Mouse (Mus musculus) spleen, postnatal 14 days (tissue): ENCODE data around the gene Trim27.

Experiments used
- DNase-seq, 2 experiments: peaks; one replicate each; pipeline ENCODE4 v3.0.0; 2021 to 2022; ENCODE audit warnings: low spot score in 2 of 2

The Trim27 gene

DNA sequence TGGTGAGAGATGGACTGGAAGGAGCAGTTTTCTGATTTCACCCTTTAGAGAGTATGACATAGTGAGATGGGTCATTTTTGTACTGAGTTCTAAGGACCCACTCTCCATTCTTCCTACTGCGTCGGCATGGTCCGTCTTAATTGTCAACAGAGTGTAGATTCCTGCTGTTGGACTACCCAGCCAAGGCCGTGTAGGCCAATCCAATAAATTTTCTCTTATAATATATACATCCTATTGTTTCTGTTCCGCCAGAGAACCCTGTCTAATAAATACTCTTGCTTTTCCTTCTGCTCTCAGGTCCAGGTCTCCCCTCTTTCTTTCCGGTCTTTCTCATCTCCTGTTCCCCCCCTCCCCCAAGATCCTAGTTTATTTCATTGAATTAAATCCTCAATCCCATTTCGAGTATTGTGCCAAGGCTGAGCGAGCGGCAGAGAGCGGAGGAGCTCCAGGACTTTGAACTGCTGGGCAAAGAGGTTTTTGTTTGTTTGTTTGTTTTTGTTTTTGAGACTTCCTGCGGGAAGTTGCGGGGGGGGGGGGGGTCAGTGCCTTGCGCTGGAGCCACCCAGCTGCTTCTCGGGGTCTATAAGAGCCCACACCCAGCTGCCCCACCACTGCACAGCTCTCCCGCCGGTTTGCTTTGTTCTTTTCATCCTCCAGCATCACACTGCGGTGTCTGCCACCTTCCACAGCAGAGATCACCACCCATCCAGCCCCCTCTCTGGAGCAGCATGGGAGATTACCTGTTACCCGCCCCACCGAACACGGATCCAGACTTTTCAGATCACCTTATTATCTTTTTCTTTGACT lies 42.6 kb downstream of the Trim27 start:
- no peak for DNase-seq

DNA sequence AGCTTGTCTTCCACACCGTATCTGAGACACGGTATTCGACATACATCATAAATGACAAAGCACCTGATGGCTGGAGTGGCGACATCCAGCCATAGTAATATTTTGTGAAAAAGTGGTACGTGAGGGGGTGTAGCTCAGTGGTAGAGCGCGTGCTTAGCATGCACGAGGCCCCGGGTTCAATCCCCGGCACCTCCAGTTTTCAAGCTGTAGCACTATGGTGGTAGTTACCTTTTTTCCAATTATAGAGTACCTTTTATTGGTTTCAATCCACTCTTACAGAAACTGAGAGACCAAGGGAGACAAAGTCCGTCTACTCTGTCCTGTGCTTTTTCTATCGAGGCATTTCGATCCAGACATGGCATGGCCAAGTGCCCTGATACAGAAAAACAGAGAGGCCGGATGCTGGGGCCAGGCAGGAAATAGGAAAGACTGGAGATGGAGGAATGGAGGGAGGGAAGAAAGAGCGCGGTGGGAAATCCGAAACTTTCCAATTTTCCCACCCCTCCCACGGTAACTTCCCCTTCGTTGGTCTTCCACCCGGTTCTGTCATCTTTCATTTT lies 43.3 kb downstream of the Trim27 start:
- peak; percentile 67 to 77 for DNase-seq

GRCm38 (mm10) chr13:21223242-21223655 lies 44.0 kb downstream of the Trim27 start:
- DNase-seq, result no peak

- no peak for DNase-seq
Observed at GRCm38 (mm10) chr13:21224376-21224775, 45.1 kb downstream of the Trim27 start.

GRCm38 (mm10) chr13:21225206-21225605 lies 46.0 kb downstream of the Trim27 start:
- no peak for DNase-seq

DNA sequence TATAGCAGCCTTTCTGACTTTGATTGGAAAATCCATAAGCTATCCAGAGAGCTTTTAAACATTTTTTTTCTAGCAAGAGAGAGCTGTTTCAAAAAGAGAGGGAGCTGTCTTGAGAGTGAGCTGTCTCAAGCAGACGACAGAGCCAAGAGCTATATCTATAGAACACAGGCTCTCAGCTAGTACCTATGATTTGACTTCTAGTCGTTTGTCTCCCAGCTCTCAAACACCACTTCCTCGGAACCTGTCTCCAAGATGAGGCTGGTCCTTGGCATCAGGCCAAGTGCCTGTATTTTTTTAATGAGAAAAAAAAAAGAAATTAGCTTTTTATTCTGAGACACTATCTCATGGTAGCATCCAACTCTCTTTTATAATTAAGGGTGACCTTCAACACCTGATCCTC lies 46.8 kb downstream of the Trim27 start:
- no peak for DNase-seq

DNA sequence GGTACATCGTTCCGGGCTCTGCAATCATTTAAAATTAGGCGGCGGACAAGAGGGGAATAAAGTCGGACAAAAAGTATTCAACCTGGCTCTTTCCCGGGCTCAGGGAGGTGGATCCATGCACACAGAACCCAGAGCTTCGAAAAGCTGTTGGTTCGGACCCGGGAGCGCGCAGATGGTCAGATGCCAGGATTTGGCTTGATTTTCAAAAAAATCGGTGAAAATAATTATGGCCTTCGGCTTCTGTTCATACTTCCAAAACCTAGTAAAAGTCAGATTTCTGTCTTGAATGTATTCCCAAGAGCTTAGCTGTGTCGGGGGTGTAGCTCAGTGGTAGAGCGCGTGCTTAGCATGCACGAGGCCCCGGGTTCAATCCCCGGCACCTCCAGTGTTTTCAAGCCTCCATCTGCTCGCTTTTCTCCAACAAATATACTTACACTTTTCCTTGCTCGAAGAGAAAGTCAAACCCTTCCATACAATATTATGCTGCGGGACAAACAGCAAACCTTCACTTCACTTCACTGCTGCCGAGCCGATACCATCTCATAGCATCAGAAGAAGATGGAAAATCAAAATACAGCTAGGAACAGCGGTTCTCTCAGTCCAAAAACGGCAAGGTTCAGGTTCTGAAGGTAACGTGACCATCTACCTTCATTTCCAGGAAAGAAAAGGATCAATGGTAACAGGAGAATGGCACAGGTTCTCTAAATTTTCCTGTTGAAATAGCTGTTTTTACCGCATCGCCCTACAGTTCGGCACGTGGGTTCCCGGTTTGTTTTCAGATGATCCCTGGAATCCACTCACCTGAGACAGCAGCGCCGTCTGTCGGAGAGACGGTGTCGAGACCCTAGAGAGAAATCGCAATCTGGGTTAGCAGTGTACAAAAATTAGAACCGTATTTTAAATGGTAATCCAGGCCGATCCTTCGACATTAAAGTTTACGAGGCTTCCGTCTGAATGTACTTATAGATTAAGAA lies 54.8 kb downstream of the Trim27 start:
- DNase-seq, result peak; percentile 48 to 59

DNA sequence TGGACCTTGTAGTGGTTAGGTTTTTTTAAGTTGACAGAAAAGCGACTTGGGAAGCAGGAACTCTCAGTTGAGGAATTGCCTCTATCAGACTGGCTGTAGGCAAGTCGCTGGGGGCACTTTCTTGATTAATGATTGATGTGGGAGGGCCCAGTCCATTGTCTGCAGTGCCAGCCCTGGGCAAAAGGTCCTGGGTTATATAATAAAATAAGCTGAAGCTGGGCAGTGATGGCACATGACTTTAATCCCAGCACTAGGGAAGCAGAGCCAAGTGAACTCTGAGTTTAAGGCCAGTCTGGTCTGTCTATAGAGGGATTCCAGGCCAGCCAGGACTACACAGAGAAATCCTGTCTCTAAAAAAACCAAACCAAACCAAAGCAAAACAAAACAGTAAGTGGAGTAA lies 57.5 kb downstream of the Trim27 start:
- no peak for DNase-seq

DNA sequence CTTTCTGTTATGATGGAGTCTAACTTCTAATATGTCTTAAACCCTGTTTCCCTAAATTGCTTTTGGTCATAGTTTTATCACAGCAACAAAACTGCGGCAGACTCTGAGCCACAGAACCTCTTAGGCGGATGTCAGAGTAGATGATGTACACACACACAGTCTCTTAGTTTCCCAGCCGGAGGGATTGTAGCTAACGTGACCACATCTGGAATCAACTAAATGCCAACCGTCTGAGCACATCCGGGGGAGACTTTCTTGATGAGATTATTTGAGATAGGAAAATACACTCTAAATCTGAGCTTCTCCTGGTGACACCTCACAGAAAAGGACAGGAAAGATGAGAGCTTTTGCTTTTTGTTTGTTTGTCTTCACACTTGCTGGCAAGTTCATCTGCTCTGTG lies 57.9 kb downstream of the Trim27 start:
- DNase-seq, result no peak

- DNase-seq, result no peak
Observed at GRCm38 (mm10) chr13:21240788-21241187, 61.5 kb downstream of the Trim27 start.

DNA sequence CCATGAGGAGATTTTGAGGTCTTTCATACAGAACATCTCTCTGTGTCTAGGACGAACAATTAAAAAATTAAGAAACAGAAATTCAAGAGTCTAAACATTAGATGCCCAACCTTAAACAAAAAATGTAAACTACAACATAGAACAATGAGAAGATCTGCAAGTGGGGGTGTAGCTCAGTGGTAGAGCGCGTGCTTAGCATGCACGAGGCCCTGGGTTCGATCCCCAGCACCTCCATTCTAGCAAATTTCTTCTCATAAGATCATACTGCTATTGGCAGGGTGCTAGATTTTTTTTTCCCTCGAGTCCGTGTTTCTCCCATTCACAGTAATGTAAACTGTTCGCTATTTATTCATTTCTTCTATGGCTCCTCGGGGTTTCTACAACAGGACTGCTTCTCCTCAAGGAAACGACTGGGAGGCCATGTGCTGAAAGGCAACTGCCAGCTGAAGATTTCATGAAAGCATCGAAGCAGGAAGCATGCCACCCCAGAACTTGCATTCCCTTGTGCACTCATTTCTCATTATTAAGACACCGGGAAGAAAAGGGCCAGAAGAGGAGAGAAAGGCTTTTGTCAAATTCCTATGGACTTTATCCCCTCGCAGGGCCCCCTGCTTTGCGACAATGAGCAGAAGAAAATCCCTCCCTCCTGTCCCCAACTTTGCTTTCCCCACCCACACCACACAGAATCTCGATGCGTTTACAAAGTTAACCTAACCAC lies 63.3 kb downstream of the Trim27 start:
- DNase-seq, result no peak

GRCm38 (mm10) chr13:21243196-21243595 lies 64.0 kb downstream of the Trim27 start:
- no peak for DNase-seq

DNA sequence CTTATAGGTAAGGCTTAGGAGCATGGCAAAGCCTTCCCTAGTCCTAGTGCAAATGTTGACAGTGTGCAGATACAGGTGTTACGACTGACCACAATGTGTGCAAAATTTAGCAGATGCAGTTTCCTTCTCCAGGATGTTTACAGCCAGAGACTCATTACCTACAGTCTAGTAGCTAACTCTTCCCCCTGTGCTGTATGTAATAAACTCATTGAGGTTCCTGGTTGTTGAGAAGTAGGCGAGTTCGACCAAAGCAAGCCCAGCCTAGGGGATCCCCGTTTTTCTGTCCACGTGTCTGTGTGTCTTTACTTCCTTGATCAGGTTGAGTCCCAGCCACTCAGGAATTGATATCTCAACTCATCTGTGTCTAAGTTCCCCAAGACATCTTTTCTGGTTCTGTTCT lies 64.8 kb downstream of the Trim27 start:
- DNase-seq, result no peak
